Mouse (Mus musculus) forebrain, embryonic 12.5 days (tissue): ENCODE measurements at regions not wholly inside any gene's neighbourhood (a gene's known extent, or its start where the extent isn't known, plus 50 kb on each side); places are given as distances from the start of the nearest gene placed in this dataset.
A peak's percentile ranks its signal among the peaks of the same experiment; 100 is the strongest.

ENCODE experiments used
- ATAC-seq: fragments of 200-750 bp; cut with Nextera tagmentation; 2 replicates; pipeline ENCODE4 v1.8.0; 2017; ENCODE audit warnings: moderate TSS enrichment; ENCODE audit not compliant: low FRiP score
- H3K27ac ChIP-seq: fragments of 300-500 bp; sonication (generic); 2 replicates; pipeline ENCODE4 v1.5.1; 2016; ENCODE audit warnings: mild to moderate bottlenecking
- H3K27me3 ChIP-seq: fragments of 300-500 bp; sonication (generic); 2 replicates; pipeline ENCODE4 v1.6.1; 2016; ENCODE audit warnings: mild to moderate bottlenecking
- H3K36me3 ChIP-seq: fragments of 300-500 bp; sonication (generic); replicated peaks from 2 replicates; pipeline ENCODE4 v1.6.1; 2016; ENCODE audit warnings: mild to moderate bottlenecking
- H3K4me1 ChIP-seq: fragments of 300-500 bp; sonication (generic); 2 replicates; pipeline ENCODE4 v1.6.1; 2016
- H3K4me2 ChIP-seq: fragments of 300-500 bp; sonication (generic); 2 replicates; pipeline ENCODE4 v1.6.1; 2016; ENCODE audit warnings: mild to moderate bottlenecking, moderate library complexity
- H3K4me3 ChIP-seq: fragments of 300-500 bp; sonication (generic); replicated peaks from 2 replicates; pipeline ENCODE4 v1.5.1; 2016; ENCODE audit warnings: mild to moderate bottlenecking
- H3K9ac ChIP-seq: fragments of 300-500 bp; sonication (generic); 2 replicates; pipeline ENCODE4 v1.6.1; 2016; ENCODE audit warnings: mild to moderate bottlenecking
- H3K9me3 ChIP-seq: fragments of 300-500 bp; sonication (generic); 2 replicates; pipeline ENCODE4 v1.6.1; 2016
- WGBS: fragments of 180-500 bp; shearing (Covaris S2); methylation state at CpG from one replicate; pipeline ENCODE4 v1.1.7; 2016; 5-methylcytosine and 5-hydroxymethylcytosine counted together

DNA sequence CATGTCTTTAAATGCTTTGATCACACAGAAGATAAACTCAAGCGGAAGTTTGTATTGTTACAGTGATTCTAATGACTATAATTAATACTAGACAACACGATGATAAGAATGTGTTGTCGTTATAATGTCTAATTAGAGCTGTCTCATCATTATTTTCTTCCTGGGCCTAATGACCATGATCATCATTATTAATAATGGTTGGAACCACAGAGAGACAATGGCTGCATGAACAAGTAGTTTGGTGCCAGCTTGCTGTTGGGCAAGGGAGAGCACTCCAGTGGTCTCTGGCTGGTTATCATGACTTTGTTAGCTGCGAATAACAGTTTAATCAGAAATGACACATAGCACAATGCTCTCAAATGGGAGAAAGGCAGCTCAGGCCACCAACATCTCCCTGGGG, 296.4 kb downstream of the Pdcd6ip start:
- no peak overlapping the region for H3K27ac ChIP-seq
- ATAC-seq, result no peak
- WGBS, result 63% methylated on average over 4 of the region's 4 CpGs

GRCm38 (mm10) chr9:113408521-113408920, 299.5 kb downstream of the Pdcd6ip start:
- no peak overlapping the region for H3K4me3 ChIP-seq
- no peak overlapping the region for H3K9ac ChIP-seq
- H3K36me3 ChIP-seq, result no peaks in the 10 kb centered on the region
- no peaks in the 10 kb centered on the region for H3K4me1 ChIP-seq
- H3K9me3 ChIP-seq, result no peaks in the 10 kb centered on the region
- WGBS, result 97% methylated on average over 4 of the region's 4 CpGs
- ATAC-seq, result no peak
- no peak overlapping the region for H3K4me2 ChIP-seq
- H3K27ac ChIP-seq, result no peak overlapping the region
- no peaks in the 10 kb centered on the region for H3K27me3 ChIP-seq

More for the DNA sequence above, 296.4 kb downstream of the Pdcd6ip start:
- Histone ChIP-seq H3K4me1 (peaks cover 15% of the 10 kb centered on the region), H3K9ac (no peak overlapping the region), H3K27me3 (no peaks in the 10 kb centered on the region), H3K4me2 (no peak overlapping the region), H3K9me3 (no peaks in the 10 kb centered on the region), H3K4me3 (no peak overlapping the region), H3K36me3 (no peaks in the 10 kb centered on the region)

DNA sequence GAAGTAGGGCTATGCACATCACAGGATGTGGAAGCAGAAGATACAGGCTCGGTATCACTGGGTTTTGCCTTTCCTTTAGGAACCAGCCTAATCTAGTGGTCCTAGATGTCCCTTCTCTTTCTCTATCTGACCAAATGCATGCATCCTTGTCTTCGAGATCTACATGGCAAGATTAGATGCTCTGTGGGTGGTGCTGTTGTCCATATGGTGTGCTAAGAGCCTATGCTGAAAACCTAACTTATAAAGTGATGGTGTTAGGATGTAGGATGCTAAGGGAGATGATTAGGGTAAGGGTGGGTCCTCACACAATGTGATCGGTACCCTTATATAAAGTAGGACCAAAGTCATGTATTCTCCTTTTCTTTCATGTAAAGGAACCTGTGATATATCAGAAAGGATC, 313.7 kb downstream of the Pdcd6ip start:
- 81% methylated on average over 3 of the region's 3 CpGs for WGBS
- no peak overlapping the region for H3K27ac ChIP-seq

GRCm38 (mm10) chr9:113387356-113387755, 320.7 kb downstream of the Pdcd6ip start:
- no peak overlapping the region for H3K4me2 ChIP-seq
- no peaks in the 10 kb centered on the region for H3K36me3 ChIP-seq
- no peaks in the 10 kb centered on the region for H3K9me3 ChIP-seq
- ATAC-seq, result no peak
- peaks cover under 1% of the 10 kb centered on the region; the same call in 1 of the 2 replicates for H3K4me1 ChIP-seq
- no peak overlapping the region for H3K9ac ChIP-seq
- 0 out of 2 replicates have a peak, but pooled peaks cover 3% of the 10 kb centered on the region for H3K27me3 ChIP-seq
- no peak overlapping the region for H3K4me3 ChIP-seq
- H3K27ac ChIP-seq, result no peak overlapping the region
- WGBS, result 79% methylated on average over 12 of the region's 12 CpGs

More for the DNA sequence above, 313.7 kb downstream of the Pdcd6ip start:
- Histone ChIP-seq H3K36me3 (no peaks in the 10 kb centered on the region), H3K4me1 (no peaks in the 10 kb centered on the region), H3K4me3 (no peak overlapping the region), H3K4me2 (no peak overlapping the region), H3K9me3 (no peaks in the 10 kb centered on the region), H3K27me3 (no peaks in the 10 kb centered on the region), H3K9ac (no peak overlapping the region)
- no peak for ATAC-seq

GRCm38 (mm10) chr9:113381591-113382110, 326.4 kb downstream of the Pdcd6ip start:
- WGBS, result 16% methylated on average over 13 of the region's 13 CpGs
- no peak for ATAC-seq
- H3K4me2 ChIP-seq, result peak overlapping the region; percentile 41
- H3K36me3 ChIP-seq, result no peaks in the 10 kb centered on the region
- H3K9ac ChIP-seq, result peak overlapping the region; percentile 2; the same call in 1 of the 2 replicates
- H3K4me1 ChIP-seq, result peaks cover 14% of the 10 kb centered on the region
- H3K9me3 ChIP-seq, result no peaks in the 10 kb centered on the region
- peak overlapping the region; percentile 13 for H3K4me3 ChIP-seq
- H3K27me3 ChIP-seq, result 0 out of 2 replicates have a peak, but pooled peaks cover 3% of the 10 kb centered on the region
- no peak overlapping the region for H3K27ac ChIP-seq

GRCm38 (mm10) chr9:113380408-113381129, 327.5 kb downstream of the Pdcd6ip start:
- peak; percentile 30; the same call in 1 of the 2 replicates for ATAC-seq
- Histone ChIP-seq H3K4me1 (peaks cover 14% of the 10 kb centered on the region), H3K27me3 (0 out of 2 replicates have a peak, but pooled peaks cover 3% of the 10 kb centered on the region), H3K36me3 (no peaks in the 10 kb centered on the region), H3K9me3 (no peaks in the 10 kb centered on the region), H3K4me2 (no peak overlapping the region), H3K4me3 (no peak overlapping the region), H3K9ac (no peak overlapping the region), H3K27ac (peak overlapping the region; percentile 1; the same call in 1 of the 2 replicates)
- 69% methylated on average over 17 of the region's 17 CpGs for WGBS

GRCm38 (mm10) chr9:113378525-113378924, 329.5 kb downstream of the Pdcd6ip start:
- ATAC-seq, result no peak
- H3K4me2 ChIP-seq, result no peak overlapping the region
- H3K27me3 ChIP-seq, result 0 out of 2 replicates have a peak, but pooled peaks cover 3% of the 10 kb centered on the region
- no peaks in the 10 kb centered on the region for H3K9me3 ChIP-seq
- no peaks in the 10 kb centered on the region for H3K36me3 ChIP-seq
- no peak overlapping the region for H3K9ac ChIP-seq
- WGBS, result 81% methylated on average over 2 of the region's 2 CpGs
- peaks cover 14% of the 10 kb centered on the region for H3K4me1 ChIP-seq
- no peak overlapping the region for H3K4me3 ChIP-seq
- no peak overlapping the region for H3K27ac ChIP-seq

DNA sequence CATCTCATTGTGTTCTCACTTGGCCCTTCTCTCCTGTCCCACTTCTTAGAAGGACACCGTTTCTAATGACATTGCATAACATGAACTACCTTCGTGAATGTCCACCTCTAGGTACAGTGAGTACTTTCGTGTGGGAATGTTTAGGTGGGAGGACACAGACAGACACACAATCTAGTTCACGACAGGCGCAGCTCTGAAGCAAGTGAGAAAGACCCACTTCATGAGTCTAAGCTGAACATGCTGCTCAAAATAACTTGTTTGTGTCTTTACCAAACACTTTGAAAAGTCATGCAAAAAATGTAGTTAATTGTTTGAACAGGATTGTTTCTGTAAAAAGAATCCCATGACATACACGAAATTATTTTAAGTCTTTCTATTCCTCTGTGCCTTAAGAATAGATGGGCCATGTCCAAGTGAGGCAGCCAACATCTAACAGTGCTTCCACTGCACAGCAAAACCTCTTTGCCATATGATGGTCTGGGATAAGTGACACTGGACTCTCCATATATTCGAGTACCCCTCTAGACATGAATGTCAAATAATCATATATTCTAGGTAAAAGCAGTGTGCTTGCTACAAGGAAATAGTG, 336.2 kb downstream of the Pdcd6ip start:
- H3K4me2 ChIP-seq, result no peak overlapping the region
- 86% methylated on average over 7 of the region's 7 CpGs for WGBS
- no peak overlapping the region for H3K9ac ChIP-seq
- no peak overlapping the region for H3K27ac ChIP-seq
- no peaks in the 10 kb centered on the region for H3K27me3 ChIP-seq
- H3K9me3 ChIP-seq, result no peaks in the 10 kb centered on the region
- no peaks in the 10 kb centered on the region for H3K4me1 ChIP-seq
- no peak for ATAC-seq
- H3K36me3 ChIP-seq, result no peaks in the 10 kb centered on the region
- no peak overlapping the region for H3K4me3 ChIP-seq

GRCm38 (mm10) chr9:113347942-113348341, 360.1 kb downstream of the Pdcd6ip start:
- Histone ChIP-seq H3K27me3 (no peaks in the 10 kb centered on the region), H3K4me2 (no peak overlapping the region), H3K9ac (no peak overlapping the region), H3K9me3 (no peaks in the 10 kb centered on the region), H3K27ac (no peak overlapping the region), H3K4me1 (no peaks in the 10 kb centered on the region), H3K4me3 (no peak overlapping the region), H3K36me3 (no peaks in the 10 kb centered on the region)
- no peak for ATAC-seq
- 95% methylated on average over 5 of the region's 5 CpGs for whole genome bisulfite sequencing

GRCm38 (mm10) chr9:113346531-113346930, 361.5 kb downstream of the Pdcd6ip start:
- H3K27ac ChIP-seq, result no peak overlapping the region
- no peaks in the 10 kb centered on the region for H3K9me3 ChIP-seq
- no peak for ATAC-seq
- H3K4me1 ChIP-seq, result no peaks in the 10 kb centered on the region
- H3K9ac ChIP-seq, result no peak overlapping the region
- H3K4me2 ChIP-seq, result no peak overlapping the region
- WGBS, result 68% methylated on average over 13 of the region's 13 CpGs
- H3K27me3 ChIP-seq, result no peaks in the 10 kb centered on the region
- H3K36me3 ChIP-seq, result no peaks in the 10 kb centered on the region
- no peak overlapping the region for H3K4me3 ChIP-seq

- Histone ChIP-seq H3K36me3 (no peaks in the 10 kb centered on the region), H3K4me3 (no peak overlapping the region), H3K27ac (no peak overlapping the region), H3K4me1 (no peaks in the 10 kb centered on the region), H3K9me3 (no peaks in the 10 kb centered on the region), H3K27me3 (no peaks in the 10 kb centered on the region), H3K4me2 (no peak overlapping the region), H3K9ac (no peak overlapping the region)
- WGBS, result 82% methylated on average over 7 of the region's 7 CpGs
- ATAC-seq, result no peak; the same call in 1 of the 2 replicates
These were observed 365.9 kb downstream of the Pdcd6ip start for GRCm38 (mm10) chr9:113342131-113342530.

GRCm38 (mm10) chr9:113340838-113341237, 367.2 kb downstream of the Pdcd6ip start:
- WGBS, result 63% methylated on average over 6 of the region's 6 CpGs
- H3K36me3 ChIP-seq, result no peaks in the 10 kb centered on the region
- no peak overlapping the region for H3K27ac ChIP-seq
- H3K4me2 ChIP-seq, result no peak overlapping the region
- no peaks in the 10 kb centered on the region for H3K4me1 ChIP-seq
- no peak overlapping the region for H3K4me3 ChIP-seq
- no peaks in the 10 kb centered on the region for H3K27me3 ChIP-seq
- H3K9me3 ChIP-seq, result no peaks in the 10 kb centered on the region
- ATAC-seq, result no peak
- no peak overlapping the region for H3K9ac ChIP-seq
